Mouse (Mus musculus) liver, embryonic 14.5 days (tissue): ENCODE measurements at regions not wholly inside any gene's neighbourhood (a gene's known extent, or its start where the extent isn't known, plus 50 kb on each side); places are given as distances from the start of the nearest gene placed in this dataset.

Experiments used
- CTCF ChIP-seq: IDR thresholded peaks from 2 replicates; pipeline ENCODE4 v1.5.1; 2016; ENCODE audit warnings: antibody characterized with exemption, low read depth, control low read depth
- EP300 ChIP-seq: IDR thresholded peaks from 2 replicates; pipeline ENCODE4 v1.6.1; 2016; ENCODE audit warnings: antibody characterized with exemption, low read depth

DNA sequence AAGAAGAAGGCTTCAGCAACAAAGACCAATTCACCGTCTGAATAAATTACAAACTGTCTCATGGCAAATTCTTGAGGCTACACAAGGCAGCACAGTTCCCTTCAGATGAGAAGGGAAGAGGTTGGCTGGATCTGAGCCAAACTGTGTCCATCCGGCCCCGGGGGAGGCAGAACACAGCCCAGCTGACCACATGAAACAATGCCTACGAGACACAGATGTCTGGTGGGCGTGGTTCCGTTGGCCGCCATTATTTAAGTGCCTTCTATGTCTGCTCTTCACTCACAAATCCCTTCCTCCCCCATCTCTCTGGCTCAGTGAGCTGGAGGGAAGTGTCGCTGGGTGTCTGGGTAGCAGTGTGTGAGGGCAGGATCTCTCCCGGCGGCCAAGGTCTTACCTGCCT, 127.8 kb upstream of the Irf2bp2 start:
- TF ChIP-seq CTCF (no peak), EP300 (no peak)
